Mouse (Mus musculus): ENCODE measurements around the gene Btbd35f6.
"Not testable (repeated sequence)": the region's sequence is repeated elsewhere in the genome, so short reads cannot be mapped to it uniquely, and the experiment has no call there.

Btbd35f6 gene

DNA sequence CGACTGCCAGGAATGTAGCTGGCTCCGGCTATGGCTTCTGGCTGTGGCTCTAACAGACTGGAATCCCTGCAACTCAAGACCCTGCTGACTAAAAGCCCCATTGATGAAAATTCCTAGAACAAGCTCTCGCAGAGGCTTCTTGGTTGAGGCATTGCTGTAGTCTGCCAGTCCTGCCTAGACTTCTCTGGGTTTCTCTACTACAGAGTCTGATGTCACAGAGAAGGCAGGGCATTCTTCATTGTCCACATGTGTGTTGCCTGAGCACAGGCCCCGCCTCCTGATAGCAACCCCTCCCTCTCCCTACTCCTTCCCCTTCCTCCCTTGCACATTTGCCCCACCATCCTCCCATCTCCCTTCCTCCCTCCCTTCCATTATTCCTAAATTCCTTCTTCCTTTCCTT, at the start of gene Btbd35f6:
Btbd35f6 (minus strand) TSS at position 101 of the 400 bp plus-strand sequence.
- not testable (repeated sequence) for DNase-seq (ENCODE audit: low spot score)

DNA sequence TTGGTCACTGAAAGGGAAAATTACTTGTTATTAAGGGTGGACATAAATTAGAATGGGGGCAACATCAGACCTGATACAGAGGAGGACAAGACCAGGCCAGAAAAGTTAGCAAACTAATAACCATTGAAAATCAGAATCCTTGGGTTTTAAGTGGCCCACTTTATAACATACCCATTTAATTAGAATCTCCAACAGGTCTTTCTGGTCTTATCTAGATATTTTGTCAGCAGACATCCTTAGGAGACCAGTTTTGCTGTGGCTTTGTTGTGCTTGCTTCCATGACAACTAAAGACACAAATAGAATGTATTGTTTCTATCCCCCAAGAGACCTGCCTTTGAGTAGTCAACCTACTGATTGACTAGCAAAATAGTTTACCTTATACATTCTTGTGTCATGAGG, 30.4 kb upstream of the Btbd35f6 start, which contains the start of gene Gm21870:
Gm21870 (minus strand) TSS at position 101 of the 400 bp plus-strand sequence.
- not testable (repeated sequence) for DNase-seq (ENCODE audit: low spot score)

DNA sequence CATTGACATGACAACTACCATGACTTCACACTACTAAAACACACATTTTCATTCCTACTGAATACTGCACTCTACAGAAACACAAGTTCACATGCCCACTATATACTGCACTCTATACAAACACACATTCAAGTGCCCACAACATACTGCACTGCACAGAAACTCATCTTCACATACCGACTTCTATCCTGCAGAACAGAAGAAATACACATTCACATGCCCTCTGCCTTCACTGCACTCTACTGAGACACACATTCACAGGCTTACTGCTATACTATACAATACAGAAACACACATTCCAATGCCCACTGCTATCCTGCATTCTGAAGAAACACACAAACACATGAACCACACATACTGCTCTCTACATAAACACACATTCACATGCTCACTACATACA, 26.1 kb downstream of the Btbd35f6 start:
- not testable (repeated sequence) for DNase-seq (ENCODE audit: low spot score)

DNA sequence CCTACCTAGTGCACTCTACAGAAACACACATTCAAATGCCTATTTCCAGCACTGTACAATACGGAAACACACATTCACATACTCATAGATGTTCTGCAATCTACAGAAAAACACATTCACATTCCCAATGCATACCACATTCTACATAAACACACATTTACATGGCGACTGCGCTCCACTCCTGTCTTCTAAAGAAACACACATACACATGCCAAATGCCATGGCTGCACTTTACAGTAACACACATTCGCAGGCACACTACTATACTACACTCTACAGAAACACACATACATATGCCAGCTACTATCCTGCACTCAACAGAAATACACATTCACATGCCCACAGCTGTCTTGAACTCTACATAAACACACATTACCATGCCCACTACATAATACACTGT, 28.1 kb downstream of the Btbd35f6 start:
- DNase-seq (ENCODE audit: low spot score) = not testable (repeated sequence)

DNA sequence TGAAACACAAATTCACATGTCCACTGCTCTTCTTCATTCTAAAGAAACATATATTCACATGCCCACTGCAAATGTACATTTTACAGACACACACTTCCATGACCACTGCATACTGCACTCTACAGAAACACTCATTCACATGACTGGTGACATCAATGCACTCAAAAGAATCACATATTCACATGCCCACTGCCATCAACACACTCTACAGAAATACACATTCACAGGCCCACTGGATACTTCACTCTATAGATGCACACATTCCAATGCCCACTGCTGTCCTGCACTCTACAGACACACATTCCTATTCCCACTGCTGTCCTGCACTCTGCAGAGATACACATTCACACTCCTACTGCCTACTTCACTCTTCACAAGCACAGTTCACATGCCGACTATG, 30.0 kb downstream of the Btbd35f6 start:
- not testable (repeated sequence) for DNase-seq (ENCODE audit: low spot score)

DNA sequence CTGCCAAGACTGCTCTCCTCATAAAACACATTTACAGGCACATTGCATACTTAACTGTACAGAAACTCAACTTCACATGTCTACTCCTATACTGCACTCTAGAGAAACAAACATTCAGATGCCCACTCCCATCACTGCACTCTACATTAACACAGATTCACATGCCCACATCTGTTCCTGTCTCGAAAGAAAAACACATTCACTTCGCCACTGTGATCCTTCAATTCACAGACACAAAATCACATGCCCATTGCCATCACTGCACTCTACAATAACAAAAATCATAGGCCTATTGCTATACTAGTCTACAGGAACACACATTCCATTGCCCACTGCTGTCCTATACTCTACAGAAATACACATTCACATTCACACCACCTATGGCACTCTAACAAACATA, 30.9 kb downstream of the Btbd35f6 start:
- not testable (repeated sequence) for DNase-seq (ENCODE audit: low spot score)
